Mouse (Mus musculus) heart, embryonic 16.5 days (tissue): ENCODE measurements at regions not wholly inside any gene's neighbourhood (a gene's known extent, or its start where the extent isn't known, plus 50 kb on each side); places are given as distances from the start of the nearest gene placed in this dataset.

Experiments
- ATAC-seq: fragments of 200-750 bp; cut with Nextera tagmentation; replicated peaks from 2 replicates; pipeline ENCODE4 v1.8.0; 2017; ENCODE audit warnings: moderate number of reproducible peaks; ENCODE audit not compliant: insufficient read depth, low FRiP score; ENCODE audit errors: extremely low read depth
- H3K27ac ChIP-seq: fragments of 300-500 bp; sonication (generic); 2 replicates; pipeline ENCODE4 v1.5.1; 2014; ENCODE audit warnings: mild to moderate bottlenecking, low read length, control low read depth, moderate library complexity
- H3K27me3 ChIP-seq: fragments of 300-500 bp; sonication (generic); 2 replicates; pipeline ENCODE4 v1.6.1; 2014; ENCODE audit warnings: low read length, mixed read lengths; ENCODE audit not compliant: control insufficient read depth, insufficient read depth
- H3K36me3 ChIP-seq: fragments of 300-500 bp; sonication (generic); 2 replicates; pipeline ENCODE4 v1.6.1; 2014; ENCODE audit not compliant: control insufficient read depth, insufficient read depth
- H3K4me1 ChIP-seq: fragments of 300-500 bp; sonication (generic); 2 replicates; pipeline ENCODE4 v1.6.1; 2014; ENCODE audit warnings: low read length, mixed read lengths; ENCODE audit not compliant: control insufficient read depth, insufficient read depth
- H3K4me2 ChIP-seq: fragments of 300-500 bp; sonication (generic); 2 replicates; pipeline ENCODE4 v1.6.1; 2014; ENCODE audit warnings: low read depth, mild to moderate bottlenecking, control low read depth, low read length
- H3K4me3 ChIP-seq: fragments of 300-500 bp; sonication (generic); 2 replicates; pipeline ENCODE4 v1.5.1; 2014; ENCODE audit warnings: mild to moderate bottlenecking, control low read depth, low read length
- H3K9ac ChIP-seq: fragments of 300-500 bp; sonication (generic); 2 replicates; pipeline ENCODE4 v1.6.1; 2014; ENCODE audit warnings: low read length, control low read depth
- H3K9me3 ChIP-seq: fragments of 300-500 bp; sonication (generic); replicated peaks from 2 replicates; pipeline ENCODE4 v1.6.1; 2016; ENCODE audit warnings: low read length; ENCODE audit not compliant: control insufficient read depth
- WGBS: fragments of 180-500 bp; shearing (Covaris S2); extraction: QIAGEN DNeasy Blood & Tissue Kit; methylation state at CpG from one replicate; pipeline ENCODE4 v1.1.7; 2014; 5-methylcytosine and 5-hydroxymethylcytosine counted together

- Histone ChIP-seq H3K36me3 (no peaks in the 10 kb centered on the region), H3K4me1 (no peaks in the 10 kb centered on the region), H3K9ac (no peak overlapping the region), H3K27me3 (no peaks in the 10 kb centered on the region), H3K9me3 (no peaks in the 10 kb centered on the region), H3K4me2 (no peak overlapping the region), H3K27ac (no peak overlapping the region), H3K4me3 (no peak overlapping the region)
- 56% methylated on average over 3 of the region's 3 CpGs for WGBS
- no peak for ATAC-seq
These were observed 98.9 kb downstream of the Mab21l3 start for GRCm38 (mm10) chr3:101749841-101750240.

- no peak for ATAC-seq
- H3K4me2 ChIP-seq, result no peak overlapping the region
- H3K36me3 ChIP-seq, result no peaks in the 10 kb centered on the region
- no peak overlapping the region for H3K27ac ChIP-seq
- no peaks in the 10 kb centered on the region for H3K27me3 ChIP-seq
- 82% methylated on average over 3 of the region's 3 CpGs for WGBS
- H3K9ac ChIP-seq, result no peak overlapping the region
- no peaks in the 10 kb centered on the region for H3K4me1 ChIP-seq
- H3K9me3 ChIP-seq, result no peaks in the 10 kb centered on the region
- H3K4me3 ChIP-seq, result no peak overlapping the region
These were observed 99.6 kb downstream of the Mab21l3 start for GRCm38 (mm10) chr3:101749031-101749632.

DNA sequence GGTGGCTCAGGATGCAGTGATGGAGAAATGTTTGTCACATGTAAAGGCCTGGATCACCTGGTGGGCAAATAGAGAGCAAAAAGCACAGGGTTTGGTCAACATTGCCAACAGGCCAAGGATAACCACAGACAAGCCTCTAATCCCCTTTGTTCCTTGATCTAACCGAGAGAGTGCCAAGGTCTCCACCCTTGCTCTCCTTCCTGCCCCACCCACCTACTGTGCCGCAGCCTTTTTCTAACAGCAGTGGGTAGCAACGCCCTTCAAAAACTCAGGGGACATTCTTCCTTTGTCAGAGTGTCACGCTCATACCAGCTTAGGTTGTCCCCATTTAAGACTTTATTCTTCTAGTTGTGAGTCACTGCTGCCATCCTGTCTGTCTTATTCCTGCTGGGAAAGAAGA, 100.6 kb downstream of the Mab21l3 start:
- no peaks in the 10 kb centered on the region for H3K36me3 ChIP-seq
- H3K27me3 ChIP-seq, result no peaks in the 10 kb centered on the region
- H3K4me3 ChIP-seq, result no peak overlapping the region
- no peak overlapping the region for H3K9ac ChIP-seq
- no peak overlapping the region for H3K4me2 ChIP-seq
- H3K4me1 ChIP-seq, result no peaks in the 10 kb centered on the region
- H3K9me3 ChIP-seq, result no peaks in the 10 kb centered on the region
- 50% methylated on average over 4 of the region's 4 CpGs for WGBS
- H3K27ac ChIP-seq, result no peak overlapping the region
- ATAC-seq, result no peak

- 81% methylated on average over 4 of the region's 4 CpGs for WGBS
- H3K9me3 ChIP-seq, result no peaks in the 10 kb centered on the region
- no peaks in the 10 kb centered on the region for H3K36me3 ChIP-seq
- no peak overlapping the region for H3K4me2 ChIP-seq
- H3K9ac ChIP-seq, result no peak overlapping the region
- no peak for ATAC-seq
- H3K4me1 ChIP-seq, result no peaks in the 10 kb centered on the region
- H3K4me3 ChIP-seq, result no peak overlapping the region
- H3K27me3 ChIP-seq, result no peaks in the 10 kb centered on the region
- H3K27ac ChIP-seq, result no peak overlapping the region
These were observed 107.9 kb downstream of the Mab21l3 start for GRCm38 (mm10) chr3:101740906-101741305.

DNA sequence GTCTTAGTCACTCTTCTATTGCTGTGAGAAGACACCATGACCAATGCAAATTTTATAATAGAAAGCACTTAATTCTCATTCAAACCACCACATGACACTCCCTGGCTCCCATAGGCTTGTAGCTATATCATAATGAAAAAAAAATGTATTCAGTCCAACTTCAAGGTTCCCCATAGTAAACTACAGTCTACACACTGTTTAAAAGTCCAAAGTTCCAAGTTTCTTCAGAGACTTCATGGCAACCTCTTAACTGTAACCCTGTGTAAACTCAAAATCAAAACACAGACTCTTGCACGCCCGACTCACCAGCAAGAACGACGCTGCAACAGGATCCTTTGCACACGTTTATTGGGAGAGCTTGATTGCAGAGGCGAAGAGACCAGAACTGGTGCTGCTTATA, 111.6 kb downstream of the Mab21l3 start:
- Histone ChIP-seq H3K27me3 (no peaks in the 10 kb centered on the region), H3K36me3 (no peaks in the 10 kb centered on the region), H3K9ac (no peak overlapping the region), H3K9me3 (peaks cover 11% of the 10 kb centered on the region), H3K27ac (no peak overlapping the region), H3K4me2 (no peak overlapping the region), H3K4me1 (no peaks in the 10 kb centered on the region), H3K4me3 (no peak overlapping the region)
- WGBS, result 93% methylated on average over 6 of the region's 6 CpGs
- ATAC-seq, result no peak

- Histone ChIP-seq H3K4me1 (no peaks in the 10 kb centered on the region), H3K27me3 (no peaks in the 10 kb centered on the region), H3K9me3 (peaks cover 11% of the 10 kb centered on the region), H3K9ac (no peak overlapping the region), H3K27ac (no peak overlapping the region), H3K36me3 (no peaks in the 10 kb centered on the region), H3K4me2 (no peak overlapping the region), H3K4me3 (no peak overlapping the region)
- ATAC-seq, result no peak
- 82% methylated on average over 3 of the region's 3 CpGs for WGBS
These were observed 119.7 kb downstream of the Mab21l3 start for GRCm38 (mm10) chr3:101729044-101729443.

- Histone ChIP-seq H3K27me3 (no peaks in the 10 kb centered on the region), H3K4me2 (no peak overlapping the region), H3K9me3 (no peaks in the 10 kb centered on the region), H3K36me3 (no peaks in the 10 kb centered on the region), H3K27ac (no peak overlapping the region), H3K4me1 (peaks cover 4% of the 10 kb centered on the region; the same call in 1 of the 2 replicates), H3K4me3 (no peak overlapping the region), H3K9ac (no peak overlapping the region)
- 63% methylated on average over 6 of the region's 6 CpGs for WGBS
- ATAC-seq, result no peak
These were observed 118.4 kb upstream of the Atp1a1 start for GRCm38 (mm10) chr3:101722926-101723325.

DNA sequence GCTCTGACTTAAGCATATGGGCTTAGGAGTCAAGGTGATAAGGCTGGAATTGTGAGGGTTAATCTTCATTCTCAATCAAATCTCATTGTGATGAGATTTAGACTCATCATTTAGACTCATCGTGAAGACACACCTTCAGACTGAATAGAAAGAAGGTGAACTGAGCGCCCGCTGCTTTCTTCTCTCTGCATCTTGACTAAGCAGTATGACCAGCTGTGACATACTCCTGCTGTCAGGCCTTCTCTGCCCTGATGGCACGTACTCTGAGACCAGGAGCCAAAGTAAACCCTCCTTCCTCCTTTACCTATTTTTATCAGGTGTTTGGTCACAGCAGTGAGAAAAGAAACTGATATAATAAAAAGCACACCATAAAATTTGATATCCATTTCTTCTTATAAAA, 117.5 kb upstream of the Atp1a1 start:
- Histone ChIP-seq H3K4me3 (no peak overlapping the region), H3K27ac (no peak overlapping the region), H3K4me2 (no peak overlapping the region), H3K36me3 (no peaks in the 10 kb centered on the region), H3K4me1 (peaks cover 4% of the 10 kb centered on the region; the same call in 1 of the 2 replicates), H3K9ac (no peak overlapping the region), H3K27me3 (no peaks in the 10 kb centered on the region), H3K9me3 (no peaks in the 10 kb centered on the region)
- no peak for ATAC-seq
- 89% methylated on average over 4 of the region's 4 CpGs for WGBS

DNA sequence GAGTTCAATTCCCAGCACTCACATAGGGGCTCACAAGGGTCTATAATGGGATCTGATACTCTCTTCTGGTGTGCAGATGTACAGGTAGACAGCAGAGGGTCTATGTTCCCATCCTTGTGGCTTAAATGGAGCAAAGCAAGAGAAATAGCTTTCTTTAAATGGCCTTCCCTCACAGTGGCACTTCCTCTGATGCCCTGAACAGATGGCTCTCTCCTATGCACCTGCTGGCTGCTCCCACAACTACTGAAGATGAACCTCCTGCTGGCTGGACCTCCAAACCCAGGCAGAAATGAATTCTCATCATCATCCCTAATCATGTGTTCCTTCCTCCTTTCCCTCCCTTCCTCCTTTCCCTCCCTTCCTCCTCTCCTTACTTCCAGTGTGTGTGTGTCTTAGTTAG, 110.9 kb upstream of the Atp1a1 start:
- H3K27me3 ChIP-seq, result no peaks in the 10 kb centered on the region
- H3K4me1 ChIP-seq, result peaks cover 29% of the 10 kb centered on the region
- H3K4me2 ChIP-seq, result no peak overlapping the region
- H3K9me3 ChIP-seq, result no peaks in the 10 kb centered on the region
- no peaks in the 10 kb centered on the region for H3K36me3 ChIP-seq
- H3K27ac ChIP-seq, result no peak overlapping the region
- H3K9ac ChIP-seq, result no peak overlapping the region
- ATAC-seq, result no peak
- H3K4me3 ChIP-seq, result no peak overlapping the region
